ENCODE assay signal across 10 mouse cellular contexts in genomic region chr15:49065875-49066274, GRCm38 (mm10).
DNase-seq lines count a peak whose midpoint lies in the region; ATAC-seq lines count a peak whose summit lies in the region.
"Had no signal": no experiment of that assay in that cellular context is flagged by ENCODE, and none has a peak within 500 bp of the region (broad histone marks: within the 10 kb centered on the region; RNA-seq: fewer than 3 reads in every experiment).

No protein-coding gene starts in this region.

- H3K27ac ChIP-seq in midbrain, embryonic 14.5 days (replicated peaks; ENCODE audit: low read depth, low read length), result no peak overlapping the region
- H3K27ac ChIP-seq in midbrain, embryonic 15.5 days, result no peak overlapping the region
- H3K27ac ChIP-seq in midbrain, embryonic 10.5 days (replicated peaks), result no peak overlapping the region
- H3K27ac ChIP-seq: neural tube, embryonic 12.5 days had no signal

- no peak overlapping the region for H3K9ac ChIP-seq in midbrain, embryonic 14.5 days (replicated peaks; ENCODE audit: low read length)
- no peak overlapping the region for H3K9ac ChIP-seq in midbrain, embryonic 15.5 days
- H3K9ac ChIP-seq: neural tube, embryonic 12.5 days had no signal

- H3K36me3 ChIP-seq in midbrain, embryonic 14.5 days (ENCODE audit: control insufficient read depth, insufficient read depth, low read length), result no peaks in the 10 kb centered on the region
- H3K36me3 ChIP-seq in midbrain, embryonic 15.5 days (replicated peaks), result no peaks in the 10 kb centered on the region
- H3K36me3 ChIP-seq in midbrain, embryonic 10.5 days, result no peaks in the 10 kb centered on the region
- H3K36me3 ChIP-seq: neural tube, embryonic 12.5 days had no signal

- intact Hi-C loops in heart, postnatal 10 days (cut with DNase I), result no loop called here

- no peaks in the 10 kb centered on the region for H3K27me3 ChIP-seq in midbrain, embryonic 14.5 days (ENCODE audit: control insufficient read depth, insufficient read depth, low read length)
- no peaks in the 10 kb centered on the region for H3K27me3 ChIP-seq in midbrain, embryonic 15.5 days (replicated peaks)
- no peaks in the 10 kb centered on the region for H3K27me3 ChIP-seq in midbrain, embryonic 10.5 days (ENCODE audit: low read depth, poor library complexity, severe bottlenecking)
- H3K27me3 ChIP-seq: neural tube, embryonic 12.5 days; Patski had no signal

- no peak for ATAC-seq in midbrain, embryonic 14.5 days (ENCODE audit: low FRiP score, low TSS enrichment)
- no peak for ATAC-seq in midbrain, embryonic 15.5 days (replicated peaks)
- ATAC-seq: Patski had no signal

- no peaks in the 10 kb centered on the region for H3K9me3 ChIP-seq in midbrain, embryonic 14.5 days (ENCODE audit: control insufficient read depth, low read length)
- H3K9me3 ChIP-seq in midbrain, embryonic 15.5 days, result no peaks in the 10 kb centered on the region
- no peaks in the 10 kb centered on the region for H3K9me3 ChIP-seq in midbrain, embryonic 10.5 days (replicated peaks)
- H3K9me3 ChIP-seq: neural tube, embryonic 12.5 days had no signal

- no peak overlapping the region for H3K4me3 ChIP-seq in midbrain, embryonic 14.5 days (replicated peaks; ENCODE audit: low read depth, low read length)
- H3K4me3 ChIP-seq in midbrain, embryonic 15.5 days, result no peak overlapping the region
- H3K4me3 ChIP-seq in midbrain, embryonic 10.5 days, result no peak overlapping the region
- H3K4me3 ChIP-seq: neural tube, embryonic 12.5 days had no signal

- no peak overlapping the region for H3K4me2 ChIP-seq in midbrain, embryonic 14.5 days (ENCODE audit: low read length)
- no peak overlapping the region for H3K4me2 ChIP-seq in midbrain, embryonic 15.5 days
- H3K4me2 ChIP-seq: neural tube, embryonic 12.5 days had no signal

- DNase-seq in midbrain, embryonic 14.5 days, result peak; percentile 53
- peak; percentile 61 to 81 for DNase-seq in cerebellum, postnatal 25 days
- peak; percentile 94 to 95 for DNase-seq in heart, postnatal 10 days
- DNase-seq in layer of hippocampus, adult 9-10 months (ENCODE audit: low spot score), result peak; percentile 32
- peak; percentile 86 to 88 for DNase-seq in lung, postnatal 4 days
- no peak for DNase-seq in spleen, adult 18-20 months
- no peak for DNase-seq in midbrain, embryonic 10.5 days (ENCODE audit: low spot score)

- H3K4me1 ChIP-seq in midbrain, embryonic 14.5 days (ENCODE audit: control insufficient read depth, insufficient read depth, low read length), result no peaks in the 10 kb centered on the region
- no peaks in the 10 kb centered on the region for H3K4me1 ChIP-seq in midbrain, embryonic 15.5 days
- H3K4me1 ChIP-seq in midbrain, embryonic 10.5 days, result no peaks in the 10 kb centered on the region
- H3K4me1 ChIP-seq: neural tube, embryonic 12.5 days had no signal

Comparison
In these comparisons a context has a peak if more than half of its experiments do, and no peak if none do; other contexts are left out.
1. DNase-seq: peak in midbrain, embryonic 14.5 days (single experiment), cerebellum, postnatal 25 days (2 of 2), heart, postnatal 10 days (2 of 2), layer of hippocampus, adult 9-10 months (single experiment) and lung, postnatal 4 days (2 of 2); none in spleen, adult 18-20 months (0 of 2) and midbrain, embryonic 10.5 days (single experiment).